Comparison of ENCODE assay signal across 14 mouse cellular contexts in the genomic region with DNA sequence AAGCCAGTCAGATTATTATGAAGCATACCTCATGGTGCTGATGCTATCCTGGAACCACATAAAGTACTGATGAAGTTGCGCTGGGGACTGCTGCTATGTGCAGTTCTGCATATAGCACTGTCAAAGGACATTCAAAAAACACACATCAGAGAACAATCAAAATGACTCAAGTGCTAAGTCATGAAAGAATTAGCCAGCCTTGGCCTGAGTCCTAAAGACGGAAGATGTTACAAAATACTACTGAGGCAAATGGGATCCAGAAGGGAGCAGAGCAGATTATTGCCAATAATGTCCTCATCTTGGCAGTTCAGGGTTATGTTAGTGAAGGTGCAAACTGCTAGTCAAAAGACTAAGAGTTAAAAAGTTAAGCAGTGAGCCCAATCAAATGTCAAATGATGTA.
DNase-seq lines count a peak whose midpoint lies in the region; TF ChIP-seq lines count a peak whose summit lies in the region.
"Had no signal": no experiment of that assay in that cellular context is flagged by ENCODE, and none has a peak within 500 bp of the region (broad histone marks: within the 10 kb centered on the region; RNA-seq: fewer than 3 reads in every experiment).

No protein-coding gene starts in this region.

- DNase-seq in adrenal gland, postnatal 10 days, result peak; percentile 38
- DNase-seq in adrenal gland, postnatal 4 days (ENCODE audit: low spot score in 2 of 2), result no peak
- DNase-seq in lung, postnatal 10 days, result peak; percentile 15
- no peak for DNase-seq in lung, adult 2 months
- DNase-seq in heart, postnatal 10 days, result peak; percentile 30 to 37
- no peak for DNase-seq in MN1 (ENCODE audit: low spot score)
- no peak for DNase-seq in embryo, embryonic 11 days
- no peak for DNase-seq in cerebellum, postnatal 25 days
- DNase-seq: cerebellum, adult 8-10 months; kidney, adult 9 months; left cerebral cortex, postnatal 4 days; right cerebral cortex, postnatal 4 days had no signal

- WGBS in lung, adult 2 months, result 75% methylated on average over 2 of the region's 2 CpGs

- TF ChIP-seq CTCF in lung, adult 2 months (IDR thresholded peaks at IDR 0.05; ENCODE audit: insufficient read depth, low read length), result no peak

- no peak for TF ChIP-seq POLR2A in lung, adult 2 months (IDR thresholded peaks at IDR 0.05; ENCODE audit: borderline replicate concordance, extremely low read depth, low read depth, low read length)

- H3K4me1 ChIP-seq in lung, adult 2 months (ENCODE audit: control insufficient read depth, insufficient read depth, low read length), result no peaks in the 10 kb centered on the region
- H3K4me1 ChIP-seq: hindbrain, embryonic 10.5 days; midbrain, embryonic 15.5 days had no signal

- no peak overlapping the region for H3K4me3 ChIP-seq in lung, adult 2 months (replicated peaks; ENCODE audit: extremely low read depth, low read depth, low read length)
- H3K4me3 ChIP-seq: hindbrain, embryonic 10.5 days; midbrain, embryonic 15.5 days had no signal

- intact Hi-C loops in heart, postnatal 10 days (cut with DNase I), result no loop called here

Comparison
In these comparisons a context has a peak if more than half of its experiments do, and no peak if none do; other contexts are left out.
1. DNase-seq: peak in adrenal gland, postnatal 10 days (single experiment), lung, postnatal 10 days (single experiment) and heart, postnatal 10 days (2 of 2); none in adrenal gland, postnatal 4 days (0 of 2), lung, adult 2 months (single experiment), MN1 (single experiment), embryo, embryonic 11 days (single experiment) and cerebellum, postnatal 25 days (0 of 2).